Mouse (Mus musculus) lung, postnatal 36 days (tissue): ENCODE results near the gene Slc22a14.

ENCODE experiments used
- DNase-seq: peaks from one replicate; pipeline ENCODE4 v3.0.0; 2022; ENCODE audit warnings: mixed read lengths

Slc22a14 gene

GRCm38 (mm10) chr9:119122596-119123369 lies 242.6 kb downstream of the Slc22a14 start:
- DNase-seq: no peak

- no peak for DNase-seq
These were observed 245.2 kb downstream of the Slc22a14 start for GRCm38 (mm10) chr9:119120168-119120560.
